Mouse (Mus musculus) cortical plate, adult 2 months (tissue): ENCODE results near the gene Fcer2a. TPM values are rescaled to one million over a fixed set of nuclear protein-coding genes. Genes with fewer than 3 reads are reported as not detected.

ENCODE experiments used
- H3K27ac ChIP-seq: fragments of 200-500 bp; 2 replicates; pipeline ENCODE4 v1.5.1; 2012; ENCODE audit warnings: low read length, control low read depth, inconsistent platforms; ENCODE audit not compliant: insufficient read depth
- H3K4me1 ChIP-seq: fragments of 200-500 bp; 2 replicates; pipeline ENCODE4 v1.6.1; 2011; ENCODE audit warnings: low read length; ENCODE audit not compliant: control insufficient read depth, insufficient read depth
- H3K4me3 ChIP-seq: fragments of 200-500 bp; 2 replicates; pipeline ENCODE4 v1.5.1; 2011; ENCODE audit warnings: mild to moderate bottlenecking, low read length, control low read depth; ENCODE audit not compliant: insufficient read depth
- CTCF ChIP-seq: fragments of 200-500 bp; IDR thresholded peaks from 2 replicates; pipeline ENCODE4 v1.5.1; 2011; ENCODE audit warnings: mild to moderate bottlenecking, control low read depth, low read length; ENCODE audit not compliant: insufficient read depth; ENCODE audit errors: extremely low read depth
- POLR2A ChIP-seq: fragments of 200-500 bp; IDR thresholded peaks from 2 replicates; pipeline ENCODE4 v1.6.1; 2011; ENCODE audit warnings: mild to moderate bottlenecking, low read length, control low read depth; ENCODE audit not compliant: insufficient read depth; ENCODE audit errors: extremely low read depth
- polyA plus RNA-seq: library from polyadenylated mRNA; depleted of rRNA; stranded (reverse); fragments of >200 nt; gene quantifications from 2 replicates; pipeline ENCODE4 v1.2.3, GENCODE M21; 2012; rRNA removed

Gene Fcer2a
- polyA plus RNA-seq, 1 experiment = 0.23 TPM

GRCm38 (mm10) chr8:3655526-3655925 is 38.4 kb downstream of the Fcer2a start, which contains the start of gene Retn:
Gene Retn (plus strand): TSS chr8:3655770.
- H3K27ac ChIP-seq = no peak within 1 kb of the TSS
- no peak for TF ChIP-seq CTCF
- no peak for TF ChIP-seq POLR2A
- H3K4me1 ChIP-seq = no peaks in the 10 kb centered on the region
- H3K4me3 ChIP-seq = no peak within 1 kb of the TSS

- Histone ChIP-seq H3K4me3 (no peak overlapping the region), H3K4me1 (no peaks in the 10 kb centered on the region), H3K27ac (no peak overlapping the region)
- TF ChIP-seq POLR2A (no peak), CTCF (no peak)
Observed at GRCm38 (mm10) chr8:3654726-3655508, 39.1 kb downstream of the Fcer2a start.

GRCm38 (mm10) chr8:3652845-3653244 is 41.1 kb downstream of the Fcer2a start:
- H3K4me3 ChIP-seq = no peak overlapping the region
- no peak for TF ChIP-seq POLR2A
- TF ChIP-seq CTCF = no peak
- H3K4me1 ChIP-seq = no peaks in the 10 kb centered on the region
- H3K27ac ChIP-seq = no peak overlapping the region

- TF ChIP-seq CTCF (no peak), POLR2A (no peak)
- H3K4me1 ChIP-seq = no peaks in the 10 kb centered on the region
- H3K4me3 ChIP-seq = no peak overlapping the region
- no peak overlapping the region for H3K27ac ChIP-seq
Observed at GRCm38 (mm10) chr8:3648990-3649389, 45.0 kb downstream of the Fcer2a start.

DNA sequence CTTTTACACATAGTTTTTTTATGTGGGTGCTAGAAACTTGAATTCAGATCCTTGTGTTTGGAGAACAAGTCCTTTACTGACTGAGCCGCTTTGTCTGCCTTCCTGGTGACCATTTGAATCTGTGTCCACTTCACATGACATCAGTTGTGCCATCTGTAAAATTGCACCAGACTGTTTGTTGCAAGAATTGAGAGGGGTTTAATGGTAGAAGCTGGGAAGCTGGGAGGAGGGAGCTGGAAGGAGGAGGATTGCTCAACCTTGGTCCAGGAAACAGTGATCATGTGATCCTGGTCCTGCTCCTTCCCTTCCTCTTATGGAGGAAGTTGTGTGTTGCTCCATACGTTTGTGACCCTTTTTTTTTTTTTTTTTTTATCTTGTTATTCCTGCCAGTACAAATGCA is 45.7 kb downstream of the Fcer2a start:
- Histone ChIP-seq H3K4me1 (no peaks in the 10 kb centered on the region), H3K27ac (no peak overlapping the region), H3K4me3 (no peak overlapping the region)
- TF ChIP-seq POLR2A = no peak
- no peak for TF ChIP-seq CTCF

GRCm38 (mm10) chr8:3647561-3647960 is 46.4 kb downstream of the Fcer2a start:
- H3K27ac ChIP-seq = no peak overlapping the region
- no peaks in the 10 kb centered on the region for H3K4me1 ChIP-seq
- H3K4me3 ChIP-seq = no peak overlapping the region
- no peak for TF ChIP-seq POLR2A
- no peak for TF ChIP-seq CTCF

- TF ChIP-seq POLR2A = no peak
- no peak for TF ChIP-seq CTCF
- Histone ChIP-seq H3K4me1 (no peaks in the 10 kb centered on the region), H3K4me3 (no peak overlapping the region), H3K27ac (no peak overlapping the region)
Observed at GRCm38 (mm10) chr8:3646824-3647531, 47.0 kb downstream of the Fcer2a start.

GRCm38 (mm10) chr8:3645804-3646203 is 48.2 kb downstream of the Fcer2a start:
- Histone ChIP-seq H3K4me3 (no peak overlapping the region), H3K27ac (no peak overlapping the region), H3K4me1 (no peaks in the 10 kb centered on the region)
- TF ChIP-seq POLR2A = no peak
- no peak for TF ChIP-seq CTCF

Other genes with a start within 250 kb of the Fcer2a start
- 0.89 and 1.5 TPM in 2 replicates for gene Pex11g, start 226.5 kb downstream of the Fcer2a start, polyA plus RNA-seq
- 0.21 and 0.30 TPM in 2 replicates for gene Tex45, start 223.3 kb downstream of the Fcer2a start, polyA plus RNA-seq
- 52.5 and 55.0 TPM in 2 replicates for gene Zfp358, start 201.0 kb downstream of the Fcer2a start, polyA plus RNA-seq
- gene Mcoln1, start 193.7 kb downstream of the Fcer2a start, polyA plus RNA-seq = 235 and 262 TPM in 2 replicates
- 67.6 and 73.7 TPM in 2 replicates for gene Pnpla6, start 178.8 kb downstream of the Fcer2a start, polyA plus RNA-seq
- gene C330021F23Rik, start 126.2 kb downstream of the Fcer2a start, polyA plus RNA-seq = 0.13 and 0.23 TPM in 2 replicates
- 30.2 and 32.4 TPM in 2 replicates for gene Camsap3, start 106.9 kb downstream of the Fcer2a start, polyA plus RNA-seq
- 52.9 and 53.1 TPM in 2 replicates for gene Xab2, start 72.9 kb downstream of the Fcer2a start, polyA plus RNA-seq
- gene Pet100, start 72.6 kb downstream of the Fcer2a start, polyA plus RNA-seq = 67.1 and 72.7 TPM in 2 replicates
- gene Pcp2, start 68.6 kb downstream of the Fcer2a start, polyA plus RNA-seq = 5.9 TPM in 1 of 2 replicates, not detected in the other
- 274 and 285 TPM in 2 replicates for gene Stxbp2, start 63.2 kb downstream of the Fcer2a start, polyA plus RNA-seq
- gene Retn, start 38.4 kb downstream of the Fcer2a start, polyA plus RNA-seq = 1.7 and 2.2 TPM in 2 replicates
- 0.19 and 0.26 TPM in 2 replicates for gene Mcemp1, start 28.4 kb downstream of the Fcer2a start, polyA plus RNA-seq
- 19.6 and 23.0 TPM in 2 replicates for gene Fcor, start 21.8 kb downstream of the Fcer2a start, polyA plus RNA-seq
- 32.7 and 33.4 TPM in 2 replicates for gene Trappc5, start 17.9 kb downstream of the Fcer2a start, polyA plus RNA-seq
- gene Clec4g, start 26.5 kb upstream of the Fcer2a start, polyA plus RNA-seq = 0.13 and 0.15 TPM in 2 replicates
- gene Cd209a, start 54.8 kb upstream of the Fcer2a start, polyA plus RNA-seq = 0.17 and 0.32 TPM in 2 replicates
- gene Cd209e, start 160.1 kb upstream of the Fcer2a start, polyA plus RNA-seq = not detected in 2 replicates
- gene Cd209d, start 184.4 kb upstream of the Fcer2a start, polyA plus RNA-seq = not detected in 2 replicates
- gene Cd209b, start 232.7 kb upstream of the Fcer2a start, polyA plus RNA-seq = 0.10 and 0.19 TPM in 2 replicates